Mouse (Mus musculus) E14TG2a.4 (cell line): ENCODE measurements at regions not wholly inside any gene's neighbourhood (a gene's known extent, or its start where the extent isn't known, plus 50 kb on each side); places are given as distances from the start of the nearest gene placed in this dataset.

Experiments used
- CTCF ChIP-seq: conservative IDR thresholded peaks from 2 replicates; pipeline ENCODE4 v1.5.1; 2014; ENCODE audit warnings: low read length
- POU5F1 ChIP-seq: IDR thresholded peaks from 2 replicates; pipeline ENCODE4 v1.6.1; 2014; ENCODE audit warnings: low read length, borderline replicate concordance

GRCm38 (mm10) chr7:137916351-137916750 is 478.9 kb downstream of the Glrx3 start:
- TF ChIP-seq CTCF (no peak), POU5F1 (no peak)
